12 mouse cellular contexts compared by ENCODE assay signal in the genomic region with DNA sequence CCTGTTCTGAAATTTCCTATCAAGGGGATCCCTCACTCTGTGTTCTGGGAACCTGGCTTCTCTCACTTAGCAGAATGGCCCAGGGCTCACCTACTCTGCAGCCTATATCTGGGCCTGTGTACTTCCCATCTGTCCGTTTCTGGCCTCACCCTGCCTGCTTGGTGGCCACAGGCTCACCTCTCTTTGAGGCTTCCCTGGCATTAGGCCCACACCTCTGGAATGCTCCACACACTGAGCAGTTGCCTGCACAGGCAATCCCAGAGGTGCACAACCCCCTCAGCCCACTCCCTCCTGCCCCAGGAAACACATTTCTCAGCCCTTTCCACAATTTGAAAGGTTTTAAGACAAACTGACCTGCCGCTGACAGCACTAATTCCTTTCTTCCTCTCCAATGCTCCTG.
DNase-seq lines count a peak whose midpoint lies in the region; ATAC-seq and TF ChIP-seq lines count a peak whose summit lies in the region.
"Had no signal": no experiment of that assay in that cellular context is flagged by ENCODE, and none has a peak within 500 bp of the region (broad histone marks: within the 10 kb centered on the region; RNA-seq: fewer than 3 reads in every experiment).

No protein-coding gene starts in this region.

- no peaks in the 10 kb centered on the region for H3K27me3 ChIP-seq in intestine, embryonic 14.5 days (replicated peaks; ENCODE audit: control insufficient read depth, insufficient read depth, low read length)
- no peaks in the 10 kb centered on the region for H3K27me3 ChIP-seq in intestine, postnatal 0 days (replicated peaks; ENCODE audit: control insufficient read depth, insufficient read depth, low read length)
- H3K27me3 ChIP-seq in limb, embryonic 10.5 days (ENCODE audit: low read depth, poor library complexity, severe bottlenecking), result no peaks in the 10 kb centered on the region
- H3K27me3 ChIP-seq in midbrain, postnatal 0 days (ENCODE audit: insufficient read depth, low read length), result no peaks in the 10 kb centered on the region
- H3K27me3 ChIP-seq: liver, embryonic 15.5 days; neural tube, embryonic 12.5 days had no signal

- H3K9ac ChIP-seq in intestine, embryonic 14.5 days (ENCODE audit: low read length), result no peak overlapping the region
- no peak overlapping the region for H3K9ac ChIP-seq in intestine, postnatal 0 days (ENCODE audit: low read depth, low read length)
- H3K9ac ChIP-seq in midbrain, postnatal 0 days (replicated peaks; ENCODE audit: low read length, poor library complexity, severe bottlenecking), result no peak overlapping the region
- H3K9ac ChIP-seq: forebrain, postnatal 0 days; liver, embryonic 15.5 days; neural tube, embryonic 12.5 days had no signal

- peak; percentile 51; the same call in 1 of the 2 replicates for ATAC-seq in intestine, embryonic 14.5 days (replicated peaks; ENCODE audit: low FRiP score, low TSS enrichment, low read depth)
- no peak for ATAC-seq in intestine, postnatal 0 days
- no peak for ATAC-seq in midbrain, postnatal 0 days (ENCODE audit: low FRiP score)

- H3K4me1 ChIP-seq in intestine, embryonic 14.5 days (replicated peaks; ENCODE audit: control insufficient read depth, insufficient read depth, low read length), result peaks cover 30% of the 10 kb centered on the region
- H3K4me1 ChIP-seq in intestine, postnatal 0 days (replicated peaks; ENCODE audit: control insufficient read depth, insufficient read depth, low read length), result peaks cover 4% of the 10 kb centered on the region; the same call in 1 of the 2 replicates
- peaks cover 61% of the 10 kb centered on the region for H3K4me1 ChIP-seq in limb, embryonic 10.5 days
- H3K4me1 ChIP-seq in midbrain, postnatal 0 days (ENCODE audit: insufficient read depth, low read length), result peaks cover 3% of the 10 kb centered on the region; the same call in 1 of the 2 replicates

- H3K4me3 ChIP-seq in intestine, embryonic 14.5 days (ENCODE audit: low read depth, low read length), result no peak overlapping the region
- H3K4me3 ChIP-seq in intestine, postnatal 0 days (ENCODE audit: low read depth, low read length), result no peak overlapping the region
- H3K4me3 ChIP-seq in limb, embryonic 10.5 days, result no peak overlapping the region
- no peak overlapping the region for H3K4me3 ChIP-seq in midbrain, postnatal 0 days (ENCODE audit: low read depth, low read length)
- H3K4me3 ChIP-seq: left cerebral cortex, adult 2 months; liver, embryonic 15.5 days; megakaryocyte, embryonic 14.5 days; neural tube, embryonic 12.5 days had no signal

- WGBS in intestine, embryonic 14.5 days, result 11% methylated on average over 2 of the region's 2 CpGs
- WGBS in intestine, postnatal 0 days, result 48% methylated on average over 2 of the region's 2 CpGs
- 19% methylated on average over 2 of the region's 2 CpGs for WGBS in limb, embryonic 10.5 days
- whole genome bisulfite sequencing in midbrain, postnatal 0 days, result 38% methylated on average over 2 of the region's 2 CpGs

- peak overlapping the region; percentile 51; the same call in 1 of the 2 replicates for H3K27ac ChIP-seq in intestine, embryonic 14.5 days (ENCODE audit: low read depth)
- no peak overlapping the region for H3K27ac ChIP-seq in intestine, postnatal 0 days (ENCODE audit: low read depth, low read length)
- H3K27ac ChIP-seq in limb, embryonic 10.5 days, result peak overlapping the region; percentile 82
- H3K27ac ChIP-seq in midbrain, postnatal 0 days (ENCODE audit: low read depth, low read length), result no peak overlapping the region
- H3K27ac ChIP-seq: left cerebral cortex, adult 2 months; liver, embryonic 15.5 days; neural tube, embryonic 12.5 days had no signal

- no peak overlapping the region for H3K4me2 ChIP-seq in intestine, embryonic 14.5 days (ENCODE audit: low read length)
- H3K4me2 ChIP-seq in intestine, postnatal 0 days (replicated peaks; ENCODE audit: low read depth), result no peak overlapping the region
- H3K4me2 ChIP-seq in midbrain, postnatal 0 days (ENCODE audit: low read depth, low read length, poor library complexity, severe bottlenecking), result no peak overlapping the region
- H3K4me2 ChIP-seq: liver, embryonic 15.5 days; neural tube, embryonic 12.5 days had no signal

- no peaks in the 10 kb centered on the region for H3K9me3 ChIP-seq in intestine, embryonic 14.5 days (ENCODE audit: control insufficient read depth, low read length)
- no peaks in the 10 kb centered on the region for H3K9me3 ChIP-seq in intestine, postnatal 0 days (ENCODE audit: control insufficient read depth)
- H3K9me3 ChIP-seq in limb, embryonic 10.5 days (replicated peaks), result no peaks in the 10 kb centered on the region
- no peaks in the 10 kb centered on the region for H3K9me3 ChIP-seq in midbrain, postnatal 0 days (ENCODE audit: low read length)
- H3K9me3 ChIP-seq: liver, embryonic 15.5 days; megakaryocyte, embryonic 14.5 days; neural tube, embryonic 12.5 days had no signal

- H3K36me3 ChIP-seq in intestine, embryonic 14.5 days (ENCODE audit: control insufficient read depth, insufficient read depth, low read length), result no peaks in the 10 kb centered on the region
- H3K36me3 ChIP-seq in intestine, postnatal 0 days (ENCODE audit: control insufficient read depth, insufficient read depth), result no peaks in the 10 kb centered on the region
- H3K36me3 ChIP-seq in limb, embryonic 10.5 days, result no peaks in the 10 kb centered on the region
- H3K36me3 ChIP-seq in midbrain, postnatal 0 days (ENCODE audit: insufficient read depth, low read length), result no peaks in the 10 kb centered on the region
- H3K36me3 ChIP-seq: liver, embryonic 15.5 days; neural tube, embryonic 12.5 days had no signal

- peak; percentile 59 for DNase-seq in intestine, embryonic 14.5 days (ENCODE audit: low spot score)
- DNase-seq in MN1 (ENCODE audit: low spot score), result peak; percentile 11
- DNase-seq in embryo, embryonic 10.5 days (ENCODE audit: low spot score), result peak; percentile 42
- DNase-seq in limb, embryonic 10.5 days (ENCODE audit: low spot score), result no peak
- no peak for DNase-seq in midbrain, postnatal 0 days (ENCODE audit: low spot score)
- DNase-seq in thymus, postnatal 10 days (ENCODE audit: low spot score in 2 of 2), result no peak
- DNase-seq: forebrain, postnatal 0 days had no signal

- no peak for TF ChIP-seq CTCF in intestine, postnatal 0 days (IDR thresholded peaks at IDR 0.05; ENCODE audit: low read depth)
- no peak for TF ChIP-seq CTCF in midbrain, postnatal 0 days (IDR thresholded peaks at IDR 0.05)

Comparison
In these comparisons a context has a peak if more than half of its experiments do, and no peak if none do; other contexts are left out.
1. H3K27ac ChIP-seq: peak in intestine, embryonic 14.5 days (single experiment) and limb, embryonic 10.5 days (single experiment); none in intestine, postnatal 0 days (single experiment) and midbrain, postnatal 0 days (single experiment).
2. DNase-seq: peak in intestine, embryonic 14.5 days (single experiment), MN1 (single experiment) and embryo, embryonic 10.5 days (single experiment); none in limb, embryonic 10.5 days (single experiment), midbrain, postnatal 0 days (single experiment) and thymus, postnatal 10 days (0 of 2).